Mouse (Mus musculus): ENCODE results near the gene Nudt4. TPM values are rescaled to one million over a fixed set of nuclear protein-coding genes. Genes with fewer than 3 reads are reported as not detected.
A peak's percentile ranks its signal among the peaks of the same experiment; 100 is the strongest.

The Nudt4 gene
- 107 and 108 TPM in 2 replicates for polyA plus RNA-seq (2016; fragmentation: Nextera tagmentation; extraction: Ambion mirVana)

DNA sequence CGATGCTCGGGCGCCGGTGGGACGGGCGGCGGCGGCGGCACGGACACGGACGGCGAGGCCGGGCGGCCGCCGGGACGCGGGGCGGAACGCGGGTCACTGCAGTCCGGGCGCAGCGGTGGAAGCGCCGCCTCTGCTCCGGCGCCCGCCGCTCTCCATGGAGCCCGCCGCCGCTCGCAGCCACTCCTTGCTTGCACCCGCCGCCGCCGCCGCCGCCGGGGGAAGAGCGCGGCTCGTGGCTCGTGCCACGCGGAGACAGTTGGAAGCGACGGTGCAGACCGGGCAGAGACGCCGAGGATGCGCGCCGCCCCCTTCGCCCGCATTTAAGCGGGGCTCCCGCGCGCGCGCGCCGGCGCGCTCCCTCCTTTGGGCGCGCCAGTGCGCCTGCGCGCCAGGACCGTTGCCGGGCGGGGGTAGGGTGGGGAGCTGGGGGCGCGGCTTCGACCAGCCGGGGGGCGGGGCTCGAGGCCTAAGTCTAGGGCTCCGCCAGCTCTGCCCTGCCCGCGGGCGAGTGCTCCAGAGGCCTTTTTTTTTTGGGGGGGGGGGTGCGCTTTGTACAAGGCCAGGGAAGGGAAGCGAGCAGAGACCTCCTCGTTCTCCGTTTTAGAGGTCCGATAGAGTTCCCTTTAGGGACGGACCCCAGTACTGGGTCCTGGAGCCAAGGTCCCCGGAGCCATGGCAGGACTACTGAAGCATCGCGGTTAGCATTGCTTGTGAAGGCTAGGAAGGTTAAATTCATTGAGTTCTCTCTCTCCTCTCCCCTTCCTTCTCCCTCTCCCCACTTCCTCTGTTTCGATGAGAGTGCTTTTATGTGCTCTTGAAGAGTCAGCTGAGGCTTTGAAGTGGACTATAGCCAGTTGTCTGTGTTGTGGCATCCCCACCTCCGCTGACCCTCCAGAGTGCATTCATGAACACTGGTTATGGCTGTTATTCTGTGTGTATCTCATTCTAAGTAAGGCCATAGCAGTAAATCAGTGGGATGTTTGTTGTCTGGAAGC lies at the start of gene Nudt4:
TSS of gene Nudt4 (minus strand) at position 296 of the 995 bp plus-strand sequence.
- Histone ChIP-seq H3K4me3 (replicated peaks) (peak within 1 kb of the TSS; percentile 93), H3K9me3 (no peaks in the 10 kb centered on the region), H3K27ac (peak within 1 kb of the TSS; percentile 92), H3K4me1 (peaks cover 33% of the 10 kb centered on the region), H3K36me3 (replicated peaks) (no peaks in the 10 kb centered on the region), H3K9ac (peak within 1 kb of the TSS; percentile 99), H3K4me2 (peak within 1 kb of the TSS; percentile 81), H3K27me3 (no peaks in the 10 kb centered on the region)
- peak; percentile 93 for ATAC-seq (ENCODE audit: low FRiP score)
- 2% methylated on average over 61 of the region's 97 CpGs for WGBS

GRCm38 (mm10) chr10:95611331-95611721 lies 47.4 kb upstream of the Nudt4 start:
- H3K4me1 ChIP-seq, result 0 out of 2 replicates have a peak, but pooled peaks cover 4% of the 10 kb centered on the region
- H3K36me3 ChIP-seq (replicated peaks), result no peaks in the 10 kb centered on the region
- H3K4me3 ChIP-seq (replicated peaks), result no peak overlapping the region
- no peaks in the 10 kb centered on the region; the same call in 1 of the 2 replicates for H3K27me3 ChIP-seq
- 46% methylated on average over 10 of the region's 10 CpGs for WGBS
- H3K9me3 ChIP-seq, result no peaks in the 10 kb centered on the region
- H3K4me2 ChIP-seq, result no peak overlapping the region
- no peak for ATAC-seq (ENCODE audit: low FRiP score)
- H3K9ac ChIP-seq, result no peak overlapping the region
- no peak overlapping the region for H3K27ac ChIP-seq

DNA sequence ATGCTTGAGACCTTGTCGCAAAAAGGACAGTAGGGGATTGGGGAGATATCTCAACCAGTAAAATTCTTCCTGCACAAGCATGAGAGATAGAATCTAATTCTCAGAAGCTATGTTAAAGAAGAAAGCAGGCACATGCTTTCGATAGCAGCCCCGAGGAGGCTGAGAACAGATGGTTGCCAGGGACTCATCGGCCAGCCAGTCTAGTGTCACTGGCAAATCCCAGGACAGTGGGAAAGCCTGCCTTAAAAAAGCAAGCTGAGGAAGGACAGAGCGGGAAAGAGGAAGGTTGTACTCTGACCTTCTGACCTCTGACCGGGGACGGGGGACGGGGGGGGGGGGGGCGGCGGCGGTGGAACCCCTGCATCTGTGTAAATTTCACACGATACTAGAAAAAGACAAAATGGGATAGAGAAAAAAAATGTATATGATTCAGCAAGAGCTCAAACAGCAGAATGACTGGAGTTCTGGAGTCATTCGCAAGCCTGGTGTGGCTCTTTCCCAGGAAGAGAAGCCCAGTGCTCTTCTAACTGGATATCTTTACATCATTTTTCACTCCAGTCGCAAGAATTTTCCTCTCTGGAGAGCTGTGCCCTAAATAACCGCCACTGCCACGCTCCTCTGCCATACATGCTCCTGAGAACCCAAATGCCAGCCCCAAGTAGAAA lies 46.9 kb upstream of the Nudt4 start:
- Histone ChIP-seq H3K4me2 (no peak overlapping the region), H3K9ac (no peak overlapping the region), H3K9me3 (no peaks in the 10 kb centered on the region), H3K27me3 (no peaks in the 10 kb centered on the region; the same call in 1 of the 2 replicates), H3K4me3 (replicated peaks) (no peak overlapping the region), H3K27ac (no peak overlapping the region), H3K36me3 (replicated peaks) (no peaks in the 10 kb centered on the region), H3K4me1 (0 out of 2 replicates have a peak, but pooled peaks cover 4% of the 10 kb centered on the region)
- WGBS, result 70% methylated on average over 16 of the region's 16 CpGs
- no peak for ATAC-seq (ENCODE audit: low FRiP score)

DNA sequence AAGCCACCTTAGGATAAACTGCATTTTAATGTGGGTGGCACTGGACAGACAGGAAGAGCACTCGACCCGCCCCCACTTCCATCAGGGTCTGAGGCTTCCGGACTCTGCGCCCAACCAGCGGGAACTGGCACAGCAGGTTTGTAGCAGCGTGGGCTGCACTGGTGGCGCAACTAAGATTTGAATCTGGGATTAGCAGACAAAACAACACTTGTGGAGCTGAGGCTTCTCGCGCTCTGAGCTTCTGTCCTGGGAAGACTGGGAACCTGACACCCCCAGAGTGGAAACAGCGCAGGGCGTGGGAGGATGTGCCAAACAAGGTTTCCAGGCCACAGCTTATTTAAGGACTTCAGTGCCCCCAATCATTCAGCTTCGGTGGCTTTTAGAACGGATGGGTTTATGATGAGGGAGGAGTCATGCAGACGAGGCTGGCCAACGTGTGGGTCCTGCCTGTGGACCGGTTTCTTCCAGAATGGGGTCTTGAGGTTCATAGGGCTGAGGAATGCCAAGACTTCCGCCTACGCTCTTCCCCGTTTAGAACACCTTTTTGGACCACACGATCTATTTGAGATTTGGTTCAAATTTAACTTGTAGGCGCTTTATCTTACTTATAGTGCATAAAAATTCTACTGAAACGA lies 41.1 kb upstream of the Nudt4 start:
- Histone ChIP-seq H3K9me3 (no peaks in the 10 kb centered on the region), H3K27ac (no peak overlapping the region), H3K36me3 (replicated peaks) (no peaks in the 10 kb centered on the region), H3K4me2 (no peak overlapping the region), H3K9ac (no peak overlapping the region), H3K4me1 (peaks cover 5% of the 10 kb centered on the region; the same call in 1 of the 2 replicates), H3K27me3 (no peaks in the 10 kb centered on the region; the same call in 1 of the 2 replicates), H3K4me3 (replicated peaks) (no peak overlapping the region)
- ATAC-seq (ENCODE audit: low FRiP score), result no peak
- 70% methylated on average over 22 of the region's 22 CpGs for WGBS

DNA sequence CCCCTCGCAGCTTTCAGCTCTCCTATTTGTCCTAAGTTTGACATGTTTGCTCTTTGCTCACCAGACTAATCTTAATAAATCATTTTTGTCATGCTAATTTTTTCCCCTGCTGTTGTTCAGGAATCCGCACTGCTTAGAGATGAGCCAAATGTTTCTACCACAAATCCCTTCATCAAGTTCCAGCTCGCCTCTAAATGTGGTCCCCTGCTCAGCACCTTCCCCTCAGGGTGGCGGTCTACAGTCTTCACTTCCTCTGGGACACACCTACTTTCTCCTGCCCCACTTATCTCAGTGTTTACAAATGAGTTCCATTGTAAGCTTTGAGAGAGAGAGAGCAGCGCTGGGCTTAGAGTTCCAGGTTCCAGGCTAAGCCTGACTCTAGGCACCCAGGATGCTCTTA lies 36.6 kb upstream of the Nudt4 start:
- Histone ChIP-seq H3K4me3 (replicated peaks) (no peak overlapping the region), H3K4me1 (peaks cover 15% of the 10 kb centered on the region), H3K9me3 (no peaks in the 10 kb centered on the region), H3K27me3 (peaks cover 26% of the 10 kb centered on the region), H3K36me3 (replicated peaks) (no peaks in the 10 kb centered on the region), H3K9ac (no peak overlapping the region), H3K27ac (no peak overlapping the region), H3K4me2 (no peak overlapping the region)
- ATAC-seq (ENCODE audit: low FRiP score), result no peak
- 28% methylated on average over 5 of the region's 5 CpGs for WGBS

DNA sequence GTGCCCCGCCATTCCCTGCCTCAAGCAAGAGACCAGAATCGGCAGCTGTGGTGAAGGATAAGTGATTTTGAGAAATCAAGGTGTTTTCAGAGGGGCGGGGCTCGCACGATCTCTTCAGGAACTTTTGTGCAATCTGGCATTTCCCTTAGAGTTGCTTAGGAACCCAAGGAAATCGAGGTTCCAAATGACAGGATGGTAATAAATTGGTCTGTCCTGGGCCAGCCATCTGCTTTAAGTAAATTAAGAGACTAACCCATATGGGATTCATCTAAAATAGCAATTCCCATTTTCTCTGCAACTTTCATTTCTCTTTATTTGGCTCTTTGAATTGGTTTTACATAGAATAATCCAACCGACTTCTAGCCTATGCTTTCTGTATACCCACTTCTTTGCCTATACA lies 35.8 kb upstream of the Nudt4 start:
- Histone ChIP-seq H3K9me3 (no peaks in the 10 kb centered on the region), H3K4me1 (peaks cover 20% of the 10 kb centered on the region), H3K4me2 (no peak overlapping the region), H3K27ac (no peak overlapping the region), H3K27me3 (peaks cover 34% of the 10 kb centered on the region), H3K9ac (no peak overlapping the region), H3K36me3 (replicated peaks) (no peaks in the 10 kb centered on the region), H3K4me3 (replicated peaks) (no peak overlapping the region)
- 86% methylated on average over 7 of the region's 7 CpGs for WGBS
- ATAC-seq (ENCODE audit: low FRiP score), result no peak

GRCm38 (mm10) chr10:95598056-95598587 lies 34.2 kb upstream of the Nudt4 start:
- H3K4me3 ChIP-seq (replicated peaks), result no peak overlapping the region
- H3K9ac ChIP-seq, result no peak overlapping the region
- no peak for ATAC-seq (ENCODE audit: low FRiP score)
- H3K36me3 ChIP-seq (replicated peaks), result no peaks in the 10 kb centered on the region
- no peak overlapping the region for H3K27ac ChIP-seq
- H3K4me2 ChIP-seq, result no peak overlapping the region
- H3K4me1 ChIP-seq, result peaks cover 20% of the 10 kb centered on the region
- WGBS, result 62% methylated on average over 15 of the region's 15 CpGs
- H3K9me3 ChIP-seq, result no peaks in the 10 kb centered on the region
- H3K27me3 ChIP-seq, result peaks cover 50% of the 10 kb centered on the region

DNA sequence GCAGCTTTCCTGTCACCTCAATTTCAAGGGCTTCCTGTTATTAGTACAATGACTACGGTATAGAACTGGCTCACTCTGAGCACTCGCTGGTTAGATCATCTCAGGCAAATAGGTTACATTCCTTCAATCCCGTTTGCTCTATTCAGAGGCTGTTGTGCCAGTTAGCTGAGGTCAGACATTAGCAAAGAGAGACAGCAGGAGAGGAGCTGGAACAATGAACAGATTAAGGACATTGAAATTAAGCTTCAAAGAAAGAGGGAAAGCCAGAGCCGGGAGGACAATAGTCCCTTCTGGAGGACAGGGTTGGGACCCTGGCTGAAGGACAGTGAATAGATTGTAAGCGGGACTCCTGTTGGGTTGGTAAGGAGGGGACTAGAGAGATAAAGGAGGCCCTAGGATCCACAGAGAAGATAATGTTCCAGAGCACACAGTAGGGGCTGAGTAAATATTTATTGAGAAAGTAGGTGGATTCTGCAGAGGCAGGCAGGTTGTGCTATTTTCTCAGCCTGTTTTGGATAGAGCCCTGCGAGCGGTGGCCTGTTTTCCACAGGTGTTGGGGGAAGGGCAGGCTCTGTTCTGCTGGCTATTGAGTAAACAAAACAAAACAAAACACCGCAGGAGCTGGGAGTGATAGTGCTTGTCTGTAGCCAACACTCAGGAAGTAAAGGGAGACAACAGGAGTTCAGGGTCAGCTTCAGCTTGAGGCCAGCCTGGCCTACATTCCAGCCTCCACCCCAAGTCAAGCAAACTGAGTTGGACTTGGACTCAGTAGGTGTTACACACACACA lies 32.1 kb upstream of the Nudt4 start:
- H3K4me2 ChIP-seq, result no peak overlapping the region
- no peak overlapping the region for H3K9ac ChIP-seq
- 0 out of 2 replicates have a peak, but pooled peaks have one; percentile 39 for ATAC-seq (ENCODE audit: low FRiP score)
- peaks cover 53% of the 10 kb centered on the region for H3K27me3 ChIP-seq
- H3K27ac ChIP-seq, result peak overlapping the region; percentile 42; the same call in 1 of the 2 replicates
- no peak overlapping the region for H3K4me3 ChIP-seq (replicated peaks)
- no peaks in the 10 kb centered on the region for H3K36me3 ChIP-seq (replicated peaks)
- H3K4me1 ChIP-seq, result peaks cover 20% of the 10 kb centered on the region
- 7% methylated on average over 8 of the region's 8 CpGs for WGBS
- H3K9me3 ChIP-seq, result no peaks in the 10 kb centered on the region

GRCm38 (mm10) chr10:95594414-95594813 lies 30.5 kb upstream of the Nudt4 start:
- no peak overlapping the region for H3K27ac ChIP-seq
- H3K4me2 ChIP-seq, result no peak overlapping the region
- no peak overlapping the region for H3K9ac ChIP-seq
- no peaks in the 10 kb centered on the region for H3K9me3 ChIP-seq
- no peak overlapping the region for H3K4me3 ChIP-seq (replicated peaks)
- WGBS, result 35% methylated on average over 11 of the region's 11 CpGs
- H3K4me1 ChIP-seq, result peaks cover 15% of the 10 kb centered on the region
- no peaks in the 10 kb centered on the region for H3K36me3 ChIP-seq (replicated peaks)
- no peak for ATAC-seq (ENCODE audit: low FRiP score)
- peaks cover 49% of the 10 kb centered on the region for H3K27me3 ChIP-seq

GRCm38 (mm10) chr10:95591257-95591656 lies 27.3 kb upstream of the Nudt4 start:
- ATAC-seq (ENCODE audit: low FRiP score), result no peak
- WGBS, result 86% methylated on average over 4 of the region's 4 CpGs

DNA sequence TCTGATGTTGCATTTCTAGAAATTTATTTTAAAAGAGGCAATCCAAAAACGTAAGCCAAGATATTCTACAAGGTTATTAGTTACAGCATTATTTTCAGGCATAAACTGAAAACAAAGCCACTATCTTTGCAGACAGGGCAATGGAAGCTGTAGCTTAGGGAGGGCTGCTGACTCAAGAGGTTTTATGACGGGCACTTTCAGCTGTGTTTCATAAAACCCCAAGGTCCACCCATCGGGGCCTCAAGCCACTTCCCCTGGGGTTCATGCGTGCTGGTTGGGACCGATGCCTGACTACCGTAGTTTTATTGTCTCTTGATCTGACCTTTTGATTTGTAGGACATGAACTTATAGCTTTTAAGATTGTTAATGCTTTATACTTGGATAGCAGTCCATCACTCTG lies 26.2 kb upstream of the Nudt4 start:
- H3K9me3 ChIP-seq, result no peaks in the 10 kb centered on the region
- no peaks in the 10 kb centered on the region for H3K36me3 ChIP-seq (replicated peaks)
- peaks cover 2% of the 10 kb centered on the region; the same call in 1 of the 2 replicates for H3K4me1 ChIP-seq
- H3K4me3 ChIP-seq (replicated peaks), result no peak overlapping the region
- no peak overlapping the region for H3K27ac ChIP-seq
- ATAC-seq (ENCODE audit: low FRiP score), result no peak
- H3K4me2 ChIP-seq, result no peak overlapping the region
- H3K9ac ChIP-seq, result no peak overlapping the region
- peaks cover 23% of the 10 kb centered on the region for H3K27me3 ChIP-seq
- 91% methylated on average over 6 of the region's 6 CpGs for WGBS

More at GRCm38 (mm10) chr10:95591257-95591656, 27.3 kb upstream of the Nudt4 start:
- Histone ChIP-seq H3K4me1 (peaks cover 13% of the 10 kb centered on the region), H3K9ac (no peak overlapping the region), H3K4me2 (no peak overlapping the region), H3K36me3 (replicated peaks) (no peaks in the 10 kb centered on the region), H3K27me3 (peaks cover 29% of the 10 kb centered on the region), H3K27ac (no peak overlapping the region), H3K9me3 (no peaks in the 10 kb centered on the region), H3K4me3 (replicated peaks) (no peak overlapping the region)
